25 mouse cellular contexts compared by ENCODE assay signal in the genomic region with DNA sequence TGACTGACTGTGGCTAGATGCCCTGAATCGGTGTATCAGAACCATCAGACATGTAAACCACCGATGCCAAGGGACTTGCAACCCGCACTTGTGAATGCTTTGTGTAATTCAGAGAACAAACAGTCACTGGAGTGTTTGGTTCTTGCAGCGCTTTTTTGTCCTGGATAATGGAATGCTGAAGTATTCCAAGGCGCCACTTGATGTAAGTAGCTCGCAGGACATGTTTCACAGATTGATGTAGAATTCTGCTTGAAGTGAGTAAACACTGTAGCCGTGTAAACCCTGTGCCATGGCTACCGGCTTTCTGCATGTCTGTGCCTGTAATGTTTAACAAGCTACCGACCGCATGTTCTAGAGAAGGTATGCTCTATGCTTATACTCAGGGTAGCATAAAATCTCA.
DNase-seq lines count a peak whose midpoint lies in the region; ATAC-seq and TF ChIP-seq lines count a peak whose summit lies in the region.
"Had no signal": no experiment of that assay in that cellular context is flagged by ENCODE, and none has a peak within 500 bp of the region (broad histone marks: within the 10 kb centered on the region; RNA-seq: fewer than 3 reads in every experiment).

No protein-coding gene starts in this region.

- TF ChIP-seq CTCF in lung, embryonic 14.5 days (IDR thresholded peaks at IDR 0.05; ENCODE audit: low read depth), result no peak

- no peak overlapping the region for H3K9ac ChIP-seq in lung, embryonic 14.5 days
- H3K9ac ChIP-seq: forebrain, embryonic 15.5 days; intestine, embryonic 15.5 days; liver, embryonic 14.5 days; stomach, embryonic 15.5 days had no signal

- no peaks in the 10 kb centered on the region for H3K9me3 ChIP-seq in lung, embryonic 14.5 days (ENCODE audit: low read depth, low read length)
- H3K9me3 ChIP-seq: forebrain, embryonic 15.5 days; intestine, embryonic 15.5 days; stomach, embryonic 15.5 days had no signal

- ATAC-seq in lung, embryonic 14.5 days (ENCODE audit: insufficient read depth), result peak; percentile 83
- ATAC-seq: forebrain, embryonic 15.5 days; hindbrain, embryonic 16.5 days; intestine, embryonic 15.5 days had no signal

- no peak overlapping the region; the same call in 1 of the 2 replicates for H3K27ac ChIP-seq in lung, embryonic 14.5 days (ENCODE audit: low read depth)
- H3K27ac ChIP-seq: forebrain, embryonic 15.5 days; intestine, embryonic 15.5 days; kidney, postnatal 0 days; liver, embryonic 14.5 days; stomach, embryonic 15.5 days had no signal

- DNase-seq in urinary bladder, postnatal 14 days (ENCODE audit: low spot score), result peak; percentile 29
- DNase-seq in urinary bladder, postnatal 10 days (ENCODE audit: low spot score), result no peak
- peak; percentile 64 for DNase-seq in lung, embryonic 14.5 days
- peak; percentile 52 for DNase-seq in lung, postnatal 10 days
- DNase-seq in kidney, postnatal 25 days, result no peak
- DNase-seq in right cerebral cortex, postnatal 25 days, result no peak
- no peak for DNase-seq in left cerebral cortex, adult 9 months (ENCODE audit: low spot score in 2 of 2)
- DNase-seq: B cell, adult 2 months; cerebellum, adult 8-10 months; cerebellum, postnatal 25 days; gastrocnemius, postnatal 10 days; heart, postnatal 14 days; kidney, adult 2 months; layer of hippocampus, postnatal 36 days; liver; midbrain, embryonic 14.5 days; retina, postnatal 1 day; right cerebral cortex, postnatal 14 days; thymus, postnatal 14 days had no signal

- H3K4me2 ChIP-seq in lung, embryonic 14.5 days, result no peak overlapping the region
- H3K4me2 ChIP-seq: forebrain, embryonic 15.5 days; intestine, embryonic 15.5 days; stomach, embryonic 15.5 days had no signal

- no peak overlapping the region for H3K4me3 ChIP-seq in lung, embryonic 14.5 days (ENCODE audit: low read depth, low read length)
- H3K4me3 ChIP-seq: forebrain, embryonic 15.5 days; intestine, embryonic 15.5 days; stomach, embryonic 15.5 days had no signal

- H3K4me1 ChIP-seq in lung, embryonic 14.5 days (ENCODE audit: insufficient read depth), result peaks cover 2% of the 10 kb centered on the region; the same call in 1 of the 2 replicates
- H3K4me1 ChIP-seq: forebrain, embryonic 15.5 days; intestine, embryonic 15.5 days; stomach, embryonic 15.5 days had no signal

- no peaks in the 10 kb centered on the region for H3K36me3 ChIP-seq in lung, embryonic 14.5 days (ENCODE audit: insufficient read depth)
- H3K36me3 ChIP-seq: intestine, embryonic 15.5 days; stomach, embryonic 15.5 days had no signal

- 43% methylated on average over 10 of the region's 10 CpGs for WGBS in lung, embryonic 14.5 days

- H3K27me3 ChIP-seq in lung, embryonic 14.5 days (ENCODE audit: insufficient read depth, low read length), result no peaks in the 10 kb centered on the region
- H3K27me3 ChIP-seq: forebrain, embryonic 15.5 days; intestine, embryonic 15.5 days; stomach, embryonic 15.5 days had no signal

Comparison
In these comparisons a context has a peak if more than half of its experiments do, and no peak if none do; other contexts are left out.
1. DNase-seq: peak in urinary bladder, postnatal 14 days (single experiment), lung, embryonic 14.5 days (single experiment) and lung, postnatal 10 days (single experiment); none in urinary bladder, postnatal 10 days (single experiment), kidney, postnatal 25 days (0 of 2), right cerebral cortex, postnatal 25 days (single experiment) and left cerebral cortex, adult 9 months (0 of 2).